In the genomic region with DNA sequence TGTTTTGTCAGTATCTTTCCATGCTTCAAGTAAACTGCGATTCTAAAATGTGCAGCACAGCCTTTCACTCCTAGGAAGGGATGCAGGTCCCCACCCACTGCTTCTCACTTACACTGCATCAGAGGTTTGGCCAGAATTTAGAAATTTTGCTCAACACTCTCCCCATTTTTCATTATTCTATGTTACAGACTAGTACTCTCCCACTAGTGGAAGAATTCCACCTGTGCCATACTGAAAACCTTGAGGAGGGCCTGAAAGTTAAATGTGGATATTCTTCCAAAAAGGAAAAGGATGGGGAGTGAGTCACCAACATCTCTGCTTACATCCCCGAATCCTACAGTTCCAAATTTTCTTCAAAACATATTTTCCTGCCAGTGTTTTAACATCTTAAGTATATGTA, we compare ENCODE assay signal across 31 mouse cellular contexts.
A peak's percentile ranks its signal among the peaks of the same experiment; 100 is the strongest.
DNase-seq lines count a peak whose midpoint lies in the region; ATAC-seq and TF ChIP-seq lines count a peak whose summit lies in the region.
"Had no signal": no experiment of that assay in that cellular context is flagged by ENCODE, and none has a peak within 500 bp of the region (broad histone marks: within the 10 kb centered on the region; RNA-seq: fewer than 3 reads in every experiment).

No protein-coding gene starts in this region.

- H3K4me3 ChIP-seq in forebrain, embryonic 16.5 days (replicated peaks; ENCODE audit: low read length): no peak overlapping the region
- no peak overlapping the region for H3K4me3 ChIP-seq in forebrain, embryonic 14.5 days (ENCODE audit: low read depth, low read length)
- H3K4me3 ChIP-seq in layer of hippocampus, adult 2 months: no peak overlapping the region
- H3K4me3 ChIP-seq in olfactory bulb, adult 2 months (ENCODE audit: insufficient read depth, low read depth, low read length): no peak overlapping the region
- H3K4me3 ChIP-seq: embryonic facial prominence, embryonic 10.5 days; embryonic facial prominence, embryonic 13.5 days; erythroblast, embryonic 14.5 days; heart, embryonic 10.5 days; heart, embryonic 13.5 days had no signal

- DNase-seq in forebrain, embryonic 14.5 days (ENCODE audit: low spot score): no peak
- DNase-seq in layer of hippocampus, adult 2 months (ENCODE audit: low spot score in 2 of 2): no peak
- no peak for DNase-seq in layer of hippocampus, adult 18-20 months (ENCODE audit: low spot score in 2 of 2)
- DNase-seq in brain, adult 2 months (ENCODE audit: low read depth, low spot score): peak; percentile 80
- no peak for DNase-seq in heart, adult 9 months (ENCODE audit: low spot score in 2 of 2)
- DNase-seq: adrenal gland, postnatal 10 days; adrenal gland, postnatal 36 days; B cell, adult 2 months; cerebellum, adult 11 months; cerebellum, adult 2 months; cerebellum, adult 9-11 months; cerebellum, postnatal 25 days; embryo, embryonic 11 days; gastrocnemius, postnatal 25 days; heart, adult 18-20 months; heart, postnatal 14 days; heart, postnatal 4 days had no signal

- H3K4me2 ChIP-seq in forebrain, embryonic 16.5 days (ENCODE audit: low read length): no peak overlapping the region
- no peak overlapping the region for H3K4me2 ChIP-seq in forebrain, embryonic 14.5 days (ENCODE audit: low read length)
- H3K4me2 ChIP-seq: embryonic facial prominence, embryonic 13.5 days; heart, embryonic 13.5 days; hindbrain, embryonic 14.5 days had no signal

- H3K4me1 ChIP-seq in forebrain, embryonic 16.5 days (replicated peaks; ENCODE audit: control insufficient read depth, insufficient read depth, low read length): peaks cover 10% of the 10 kb centered on the region
- no peaks in the 10 kb centered on the region for H3K4me1 ChIP-seq in forebrain, embryonic 14.5 days (ENCODE audit: control insufficient read depth, insufficient read depth, low read length)
- H3K4me1 ChIP-seq in olfactory bulb, adult 2 months (ENCODE audit: control insufficient read depth, insufficient read depth, low read length): no peaks in the 10 kb centered on the region
- H3K4me1 ChIP-seq: embryonic facial prominence, embryonic 10.5 days; embryonic facial prominence, embryonic 13.5 days; heart, embryonic 10.5 days; heart, embryonic 13.5 days had no signal

- peak overlapping the region; percentile 56 for H3K27ac ChIP-seq in forebrain, embryonic 16.5 days (ENCODE audit: low read length)
- no peak overlapping the region for H3K27ac ChIP-seq in forebrain, embryonic 14.5 days (ENCODE audit: low read depth, low read length)
- peak overlapping the region; percentile 84 for H3K27ac ChIP-seq in layer of hippocampus, adult 2 months
- peak overlapping the region; percentile 44; the same call in 1 of the 2 replicates for H3K27ac ChIP-seq in olfactory bulb, adult 2 months (ENCODE audit: insufficient read depth, low read depth, low read length)
- H3K27ac ChIP-seq: embryonic facial prominence, embryonic 10.5 days; embryonic facial prominence, embryonic 13.5 days; heart, embryonic 10.5 days; heart, embryonic 13.5 days; hindbrain, embryonic 14.5 days; hindbrain, postnatal 0 days had no signal

- WGBS in forebrain, embryonic 16.5 days: 87% methylated on average over 2 of the region's 2 CpGs
- WGBS in forebrain, embryonic 14.5 days: 87% methylated on average over 2 of the region's 2 CpGs
- WGBS in olfactory bulb, adult 2 months: 50% methylated on average over 2 of the region's 2 CpGs

- ATAC-seq in forebrain, embryonic 16.5 days: no peak
- no peak for ATAC-seq in forebrain, embryonic 14.5 days
- ATAC-seq: hindbrain, postnatal 0 days; inflammation-experienced regulatory T-cells, adult 6 months; intestine, embryonic 16.5 days; Patski had no signal

- no peaks in the 10 kb centered on the region for H3K9me3 ChIP-seq in forebrain, embryonic 16.5 days (ENCODE audit: control insufficient read depth, low read length)
- no peaks in the 10 kb centered on the region for H3K9me3 ChIP-seq in forebrain, embryonic 14.5 days (replicated peaks; ENCODE audit: control insufficient read depth, low read length)
- H3K9me3 ChIP-seq: embryonic facial prominence, embryonic 10.5 days; embryonic facial prominence, embryonic 13.5 days; G1E; heart, embryonic 10.5 days; heart, embryonic 13.5 days had no signal

- TF ChIP-seq CTCF in layer of hippocampus, adult 2 months (conservative IDR thresholded peaks at IDR 0.05): no peak
- TF ChIP-seq CTCF in olfactory bulb, adult 2 months (IDR thresholded peaks at IDR 0.05; ENCODE audit: insufficient read depth, low read depth, low read length): no peak

- no peak for TF ChIP-seq POLR2A in olfactory bulb, adult 2 months (IDR thresholded peaks at IDR 0.05; ENCODE audit: insufficient read depth, low read depth, low read length)

- H3K36me3 ChIP-seq in forebrain, embryonic 16.5 days (ENCODE audit: control insufficient read depth, insufficient read depth): no peaks in the 10 kb centered on the region
- H3K36me3 ChIP-seq in forebrain, embryonic 14.5 days (ENCODE audit: control insufficient read depth, insufficient read depth, low read length): no peaks in the 10 kb centered on the region
- H3K36me3 ChIP-seq: embryonic facial prominence, embryonic 10.5 days; embryonic facial prominence, embryonic 13.5 days; G1E; heart, embryonic 10.5 days; heart, embryonic 13.5 days had no signal

- H3K27me3 ChIP-seq in forebrain, embryonic 16.5 days (replicated peaks; ENCODE audit: control insufficient read depth, insufficient read depth, low read length): no peaks in the 10 kb centered on the region
- no peaks in the 10 kb centered on the region for H3K27me3 ChIP-seq in forebrain, embryonic 14.5 days (replicated peaks; ENCODE audit: control insufficient read depth, insufficient read depth, low read length)
- H3K27me3 ChIP-seq: CH12.LX; embryonic facial prominence, embryonic 13.5 days; heart, embryonic 13.5 days; Patski had no signal

- no peak overlapping the region for H3K9ac ChIP-seq in forebrain, embryonic 16.5 days (replicated peaks; ENCODE audit: low read depth, low read length)
- no peak overlapping the region for H3K9ac ChIP-seq in forebrain, embryonic 14.5 days (ENCODE audit: low read length)
- H3K9ac ChIP-seq: embryonic facial prominence, embryonic 13.5 days; heart, embryonic 13.5 days; hindbrain, embryonic 14.5 days had no signal
